Mouse (Mus musculus): ENCODE results near the gene Gm28372. TPM values are rescaled to one million over a fixed set of nuclear protein-coding genes. Genes with fewer than 3 reads are reported as not detected.
"Not testable (repeated sequence)": the region's sequence is repeated elsewhere in the genome, so short reads cannot be mapped to it uniquely, and the experiment has no call there.

The Gm28372 gene
- polyA plus RNA-seq (2014; fragmentation: Nextera tagmentation; extraction: Ambion mirVana), result 0.35 TPM in 1 of 2 replicates, not detected in the other

GRCm38 (mm10) chr2:130404939-130405338 lies at the start of gene Gm28372, which contains the start of gene 1700020A23Rik:
Gene Gm28372, plus strand, starts transcription at chr2:130405239.
Gene 1700020A23Rik, plus strand, starts transcription at chr2:130405259.
- no peaks in the 10 kb centered on the region for H3K4me1 ChIP-seq (replicated peaks; ENCODE audit: control insufficient read depth, insufficient read depth, low read length)
- no peaks in the 10 kb centered on the region for H3K27me3 ChIP-seq (ENCODE audit: control insufficient read depth, insufficient read depth, low read length)
- H3K9ac ChIP-seq, result no peak within 1 kb of the TSS
- no peak within 1 kb of the TSS for H3K4me3 ChIP-seq (replicated peaks; ENCODE audit: low read length)
- H3K9me3 ChIP-seq (ENCODE audit: control insufficient read depth, low read length), result no peaks in the 10 kb centered on the region
- H3K36me3 ChIP-seq (replicated peaks; ENCODE audit: control insufficient read depth, insufficient read depth), result no peaks in the 10 kb centered on the region
- no peak for DNase-seq (ENCODE audit: low spot score)
- no peak within 1 kb of the TSS for H3K4me2 ChIP-seq (replicated peaks)
- no peak within 1 kb of the TSS for H3K27ac ChIP-seq
- 86% methylated on average over 1 of the region's 1 CpGs for WGBS
- no peak for ATAC-seq (ENCODE audit: low FRiP score)

DNA sequence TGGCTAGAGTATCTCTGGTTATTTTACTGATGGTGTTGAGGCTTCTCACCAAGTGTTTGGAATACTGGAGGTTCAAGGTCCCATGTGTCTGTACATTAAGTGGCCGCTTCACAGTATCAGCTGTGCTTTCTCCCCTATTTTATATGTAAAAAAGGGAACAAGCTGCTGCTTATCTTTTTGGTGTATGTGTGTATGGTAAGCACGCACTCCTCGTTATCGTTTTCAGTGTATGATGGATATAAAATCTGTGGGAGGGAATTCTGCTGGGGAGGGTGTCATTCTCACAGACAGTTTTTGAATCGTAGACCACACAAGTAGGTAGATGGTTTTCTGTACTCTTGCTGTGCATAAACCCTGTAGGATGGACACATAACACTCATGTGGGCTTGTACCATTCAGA lies 47.5 kb upstream of the Gm28372 start:
- Histone ChIP-seq H3K27ac (no peak overlapping the region), H3K4me3 (replicated peaks; ENCODE audit: low read length) (no peak overlapping the region), H3K4me2 (replicated peaks) (no peak overlapping the region), H3K9ac (no peak overlapping the region), H3K9me3 (ENCODE audit: control insufficient read depth, low read length) (no peaks in the 10 kb centered on the region), H3K4me1 (replicated peaks; ENCODE audit: control insufficient read depth, insufficient read depth, low read length) (no peaks in the 10 kb centered on the region), H3K36me3 (replicated peaks; ENCODE audit: control insufficient read depth, insufficient read depth) (no peaks in the 10 kb centered on the region), H3K27me3 (ENCODE audit: control insufficient read depth, insufficient read depth, low read length) (peaks cover 39% of the 10 kb centered on the region)
- no peak for ATAC-seq (ENCODE audit: low FRiP score)
- 88% methylated on average over 5 of the region's 5 CpGs for WGBS
- DNase-seq (ENCODE audit: low spot score), result no peak

DNA sequence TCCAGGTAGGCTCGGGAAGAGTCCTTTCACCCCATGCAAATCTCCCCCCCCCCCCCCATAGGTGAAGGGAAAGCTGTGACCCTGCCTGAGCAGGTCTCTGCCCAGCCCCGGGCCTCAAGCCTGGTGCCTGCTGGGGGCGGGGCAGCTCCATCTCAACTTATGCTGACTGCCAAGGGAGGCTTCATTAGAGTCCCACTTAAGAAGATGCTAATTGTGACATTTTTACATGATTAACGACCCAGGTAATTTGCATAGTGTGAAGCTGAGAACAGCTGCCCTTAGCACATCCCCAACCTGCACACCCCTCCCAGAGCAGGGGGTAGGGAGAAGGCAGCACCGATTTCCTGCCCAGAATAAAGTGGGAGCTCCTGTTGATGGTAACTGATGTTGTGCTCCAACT lies 46.2 kb upstream of the Gm28372 start:
- Histone ChIP-seq H3K4me2 (replicated peaks) (no peak overlapping the region), H3K27ac (no peak overlapping the region), H3K4me1 (replicated peaks; ENCODE audit: control insufficient read depth, insufficient read depth, low read length) (no peaks in the 10 kb centered on the region), H3K4me3 (replicated peaks; ENCODE audit: low read length) (no peak overlapping the region), H3K9ac (no peak overlapping the region), H3K36me3 (replicated peaks; ENCODE audit: control insufficient read depth, insufficient read depth) (no peaks in the 10 kb centered on the region), H3K27me3 (ENCODE audit: control insufficient read depth, insufficient read depth, low read length) (peaks cover 52% of the 10 kb centered on the region), H3K9me3 (ENCODE audit: control insufficient read depth, low read length) (no peaks in the 10 kb centered on the region)
- no peak for DNase-seq (ENCODE audit: low spot score)
- WGBS, result 17% methylated on average over 5 of the region's 5 CpGs
- no peak for ATAC-seq (ENCODE audit: low FRiP score)

DNA sequence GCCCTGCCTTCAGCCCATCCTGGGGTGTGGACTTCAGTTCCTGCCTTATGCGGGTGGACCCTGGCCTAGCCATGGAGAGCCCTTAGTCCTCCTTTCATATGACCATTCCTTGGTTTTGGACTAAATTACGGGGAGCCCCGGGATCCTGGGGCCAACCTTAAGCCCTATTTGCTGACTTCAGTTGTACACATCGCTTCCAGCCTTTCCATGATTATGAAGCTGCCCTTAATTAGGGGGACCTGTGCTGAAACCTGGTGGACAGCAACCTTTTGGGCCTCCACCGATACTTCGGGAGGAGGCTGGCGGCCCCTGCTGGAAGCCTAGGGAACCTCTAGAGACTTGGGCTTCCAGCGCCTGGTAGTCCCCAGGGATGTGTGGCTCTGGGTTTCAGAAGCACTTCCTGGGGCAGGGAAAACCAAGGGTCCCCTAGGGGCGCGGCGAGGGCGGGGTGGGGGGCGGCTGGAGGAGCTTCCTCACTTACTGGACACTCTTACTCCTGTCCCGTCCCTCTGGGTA lies 42.5 kb upstream of the Gm28372 start:
- H3K27me3 ChIP-seq (ENCODE audit: control insufficient read depth, insufficient read depth, low read length), result peaks cover 61% of the 10 kb centered on the region

DNA sequence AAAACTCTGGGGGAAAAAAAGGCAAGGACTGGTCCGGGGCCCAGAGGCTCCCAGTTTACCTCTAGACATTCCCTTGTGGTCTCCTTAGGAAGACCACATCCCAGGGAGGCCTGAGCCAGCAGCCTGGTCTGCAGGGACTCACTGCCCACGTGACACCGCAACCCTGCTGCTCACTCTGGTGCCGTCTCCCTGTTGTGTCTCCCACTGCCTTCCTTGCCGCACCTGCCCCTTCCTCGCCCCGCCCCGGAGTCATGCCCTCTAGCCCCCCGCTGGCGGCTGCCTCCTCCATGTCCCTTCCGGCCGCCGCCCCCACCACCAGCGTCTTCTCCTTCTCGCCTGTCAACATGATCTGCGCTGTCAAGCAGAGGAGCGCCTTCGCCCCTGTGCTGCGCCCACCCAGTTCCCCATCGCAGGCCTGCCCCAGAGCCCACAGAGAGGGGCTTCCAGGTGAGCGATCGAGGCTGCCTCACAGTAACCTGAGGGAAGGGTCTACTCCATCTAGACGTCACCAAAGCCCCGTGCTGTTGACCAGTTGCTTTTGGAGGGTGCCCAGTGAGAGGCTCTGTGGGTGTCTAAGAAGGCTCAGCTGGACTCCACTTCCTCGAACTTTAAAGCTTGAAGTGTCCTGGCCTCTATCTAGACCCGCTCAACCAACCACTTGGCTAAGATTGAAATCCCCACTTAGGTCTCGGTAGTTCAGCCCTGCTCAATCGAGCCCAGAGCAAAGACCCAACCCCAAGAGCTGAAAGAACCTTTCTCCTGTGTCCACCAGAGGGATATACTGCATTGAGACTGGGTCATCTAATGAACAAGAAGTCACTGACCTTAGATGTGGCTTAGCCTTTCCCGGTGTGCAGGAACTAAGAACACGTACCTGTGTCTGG lies 39.6 kb upstream of the Gm28372 start:
- H3K9me3 ChIP-seq (ENCODE audit: control insufficient read depth, low read length), result no peaks in the 10 kb centered on the region
- ATAC-seq (ENCODE audit: low FRiP score) (0 out of 2 replicates have a peak, but pooled peaks have one; percentile 14), DNase-seq (ENCODE audit: low spot score) (no peak)
- 9% methylated on average over 27 of the region's 30 CpGs for WGBS
- H3K36me3 ChIP-seq (replicated peaks; ENCODE audit: control insufficient read depth, insufficient read depth), result no peaks in the 10 kb centered on the region
- peak overlapping the region; percentile 24 for H3K4me3 ChIP-seq (replicated peaks; ENCODE audit: low read length)
- 0 out of 2 replicates have a peak, but pooled peaks cover 5% of the 10 kb centered on the region for H3K4me1 ChIP-seq (replicated peaks; ENCODE audit: control insufficient read depth, insufficient read depth, low read length)
- H3K4me2 ChIP-seq (replicated peaks), result peak overlapping the region; percentile 48
- H3K27ac ChIP-seq, result no peak overlapping the region
- peaks cover 43% of the 10 kb centered on the region for H3K27me3 ChIP-seq (ENCODE audit: control insufficient read depth, insufficient read depth, low read length)
- H3K9ac ChIP-seq, result peak overlapping the region; percentile 29; the same call in 1 of the 2 replicates

More for the DNA sequence above, 42.5 kb upstream of the Gm28372 start:
- peak; percentile 67 for DNase-seq (ENCODE audit: low spot score)
- H3K9me3 ChIP-seq (ENCODE audit: control insufficient read depth, low read length), result no peaks in the 10 kb centered on the region
- H3K4me1 ChIP-seq (replicated peaks; ENCODE audit: control insufficient read depth, insufficient read depth, low read length), result 0 out of 2 replicates have a peak, but pooled peaks cover 5% of the 10 kb centered on the region
- WGBS, result 5% methylated on average over 14 of the region's 14 CpGs
- ATAC-seq (ENCODE audit: low FRiP score), result no peak
- no peak overlapping the region for H3K4me2 ChIP-seq (replicated peaks)
- no peak overlapping the region for H3K27ac ChIP-seq
- no peaks in the 10 kb centered on the region for H3K36me3 ChIP-seq (replicated peaks; ENCODE audit: control insufficient read depth, insufficient read depth)
- H3K4me3 ChIP-seq (replicated peaks; ENCODE audit: low read length), result no peak overlapping the region
- H3K9ac ChIP-seq, result no peak overlapping the region

DNA sequence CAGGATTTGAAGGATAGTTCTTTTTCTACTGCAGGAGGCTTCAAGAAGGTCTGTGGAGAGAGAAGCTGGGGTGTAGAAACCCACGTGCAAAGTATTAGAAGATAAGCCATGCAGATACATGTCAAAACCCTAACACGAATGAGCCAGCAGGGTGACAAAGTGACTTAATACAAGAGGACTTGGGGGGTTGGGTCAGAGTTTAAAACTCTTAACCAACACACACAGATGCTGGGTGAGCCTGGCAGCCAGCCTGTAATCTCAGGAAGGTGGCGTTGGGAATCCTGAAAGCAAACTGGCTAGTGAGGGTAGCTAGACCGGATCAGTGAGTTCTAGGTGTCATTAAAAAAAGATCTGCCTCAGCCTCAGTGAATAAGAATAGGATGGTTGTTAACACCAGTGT lies 37.7 kb upstream of the Gm28372 start:
- Histone ChIP-seq H3K4me2 (replicated peaks) (no peak overlapping the region), H3K36me3 (replicated peaks; ENCODE audit: control insufficient read depth, insufficient read depth) (no peaks in the 10 kb centered on the region), H3K27me3 (ENCODE audit: control insufficient read depth, insufficient read depth, low read length) (peaks cover 23% of the 10 kb centered on the region), H3K9ac (no peak overlapping the region), H3K9me3 (ENCODE audit: control insufficient read depth, low read length) (no peaks in the 10 kb centered on the region), H3K4me1 (replicated peaks; ENCODE audit: control insufficient read depth, insufficient read depth, low read length) (0 out of 2 replicates have a peak, but pooled peaks cover 5% of the 10 kb centered on the region), H3K27ac (no peak overlapping the region), H3K4me3 (replicated peaks; ENCODE audit: low read length) (no peak overlapping the region)
- no peak for DNase-seq (ENCODE audit: low spot score)
- WGBS, result 68% methylated on average over 4 of the region's 4 CpGs
- no peak for ATAC-seq (ENCODE audit: low FRiP score)

- H3K27ac ChIP-seq; H3K4me2 ChIP-seq (replicated peaks); DNase-seq (ENCODE audit: low spot score); H3K9me3 ChIP-seq (ENCODE audit: control insufficient read depth, low read length); H3K9ac ChIP-seq; H3K36me3 ChIP-seq (replicated peaks; ENCODE audit: control insufficient read depth, insufficient read depth); ATAC-seq (ENCODE audit: low FRiP score); H3K4me1 ChIP-seq (replicated peaks; ENCODE audit: control insufficient read depth, insufficient read depth, low read length); H3K4me3 ChIP-seq (replicated peaks; ENCODE audit: low read length); H3K27me3 ChIP-seq (ENCODE audit: control insufficient read depth, insufficient read depth, low read length): not testable (repeated sequence)
- 48% methylated on average over 1 of the region's 1 CpGs for WGBS
Measured at GRCm38 (mm10) chr2:130373026-130373425, 32.0 kb upstream of the Gm28372 start.

DNA sequence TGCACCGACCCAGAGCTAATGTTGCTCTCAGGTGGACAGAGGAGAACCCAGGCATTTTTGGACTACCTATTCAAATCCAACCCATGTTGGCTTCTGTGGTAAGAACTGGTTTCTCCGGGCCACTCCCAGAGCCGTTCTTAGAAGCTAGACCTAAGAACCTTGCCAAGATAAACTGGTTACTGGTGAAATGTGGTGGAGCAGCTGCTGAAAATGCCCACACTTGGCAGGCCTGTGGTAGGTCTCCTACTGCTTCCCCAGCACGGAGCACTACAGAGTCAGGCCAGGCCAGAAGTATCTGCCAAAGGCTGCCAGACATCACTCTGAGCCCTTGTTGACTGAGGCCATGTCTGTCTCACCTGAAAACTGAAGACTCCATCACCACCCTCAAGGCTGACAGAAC lies 30.1 kb upstream of the Gm28372 start:
- Histone ChIP-seq H3K9ac (no peak overlapping the region), H3K36me3 (replicated peaks; ENCODE audit: control insufficient read depth, insufficient read depth) (no peaks in the 10 kb centered on the region), H3K4me2 (replicated peaks) (no peak overlapping the region), H3K4me3 (replicated peaks; ENCODE audit: low read length) (no peak overlapping the region), H3K4me1 (replicated peaks; ENCODE audit: control insufficient read depth, insufficient read depth, low read length) (no peaks in the 10 kb centered on the region), H3K9me3 (ENCODE audit: control insufficient read depth, low read length) (no peaks in the 10 kb centered on the region), H3K27ac (no peak overlapping the region), H3K27me3 (ENCODE audit: control insufficient read depth, insufficient read depth, low read length) (no peaks in the 10 kb centered on the region)
- 77% methylated on average over 4 of the region's 4 CpGs for WGBS
- no peak for DNase-seq (ENCODE audit: low spot score)
- no peak for ATAC-seq (ENCODE audit: low FRiP score)

DNA sequence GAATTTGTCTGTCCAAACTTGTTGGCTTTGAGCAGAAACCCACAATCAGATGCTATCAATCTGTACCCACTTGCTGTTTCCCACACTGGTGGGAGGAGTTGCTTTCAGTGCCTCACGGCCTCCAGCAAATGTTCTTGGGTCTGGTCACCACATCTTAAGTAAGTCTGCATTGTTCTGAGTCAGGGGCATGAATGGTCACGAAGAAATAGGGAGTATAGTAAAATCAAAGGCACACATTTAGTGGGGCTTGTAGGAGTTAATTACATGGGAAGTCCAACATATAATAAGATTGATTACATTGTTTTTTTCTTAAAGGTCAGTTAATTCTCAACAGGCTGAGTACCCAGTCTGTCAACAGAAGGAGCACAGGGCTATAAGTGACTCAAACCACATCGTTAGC lies 21.8 kb upstream of the Gm28372 start:
- ATAC-seq (ENCODE audit: low FRiP score) (no peak), DNase-seq (ENCODE audit: low spot score) (no peak)
- no peaks in the 10 kb centered on the region for H3K27me3 ChIP-seq (ENCODE audit: control insufficient read depth, insufficient read depth, low read length)
- no peaks in the 10 kb centered on the region for H3K9me3 ChIP-seq (ENCODE audit: control insufficient read depth, low read length)
- no peak overlapping the region for H3K9ac ChIP-seq
- H3K4me1 ChIP-seq (replicated peaks; ENCODE audit: control insufficient read depth, insufficient read depth, low read length), result no peaks in the 10 kb centered on the region
- H3K4me3 ChIP-seq (replicated peaks; ENCODE audit: low read length), result no peak overlapping the region
- H3K27ac ChIP-seq, result no peak overlapping the region
- no peaks in the 10 kb centered on the region for H3K36me3 ChIP-seq (replicated peaks; ENCODE audit: control insufficient read depth, insufficient read depth)
- 56% methylated on average over 3 of the region's 3 CpGs for WGBS
- H3K4me2 ChIP-seq (replicated peaks), result no peak overlapping the region

All from hindbrain, embryonic 14.5 days (tissue).